Mouse (Mus musculus) myocyte (in vitro differentiated cells): ENCODE results near the gene Naip1. TPM values are rescaled to one million over a fixed set of nuclear protein-coding genes. Genes with fewer than 3 reads are reported as not detected.

Experiments used
- H3K27me3 ChIP-seq: one replicate; pipeline ENCODE4 v1.6.1; 2011; ENCODE audit not compliant: control insufficient read depth, insufficient read depth, insufficient read length
- H3K36me3 ChIP-seq: one replicate; pipeline ENCODE4 v1.6.1; 2011; ENCODE audit not compliant: control insufficient read depth, insufficient read depth
- H3K4me2 ChIP-seq: one replicate; pipeline ENCODE4 v1.6.1; 2011; ENCODE audit warnings: low read depth, control low read depth
- H3K4me3 ChIP-seq: one replicate; pipeline ENCODE4 v1.5.1; 2011; ENCODE audit warnings: mild to moderate bottlenecking, control low read depth, moderate library complexity
- H3K79me2 ChIP-seq: one replicate; pipeline ENCODE4 v1.6.1; 2011; ENCODE audit not compliant: control insufficient read depth, insufficient read depth
- H3ac ChIP-seq: one replicate; pipeline ENCODE4 v1.6.1; 2011; ENCODE audit not compliant: control insufficient read depth, insufficient read length
- CEBPB ChIP-seq: IDR thresholded peaks from 2 replicates; pipeline ENCODE4 v1.6.1; 2011; ENCODE audit warnings: mild to moderate bottlenecking, moderate library complexity; ENCODE audit not compliant: poor library complexity, insufficient read depth, severe bottlenecking
- E2F4 ChIP-seq: IDR thresholded peaks from one replicate; pipeline ENCODE4 v1.6.1; 2011; ENCODE audit warnings: mild to moderate bottlenecking, control low read depth, moderate library complexity; ENCODE audit not compliant: insufficient read depth
- MAX ChIP-seq: IDR thresholded peaks from one replicate; pipeline ENCODE4 v1.6.1; 2011; ENCODE audit warnings: low read depth, mild to moderate bottlenecking, control low read depth
- MYOD1 ChIP-seq, 3 experiments: IDR thresholded peaks; one replicate each; pipeline ENCODE4 v1.6.1; 2011; ENCODE audit warnings: control low read depth in 2 of 3, low read depth in 2 of 3, mild to moderate bottlenecking in 2 of 3, moderate library complexity in 1 of 3; ENCODE audit not compliant: insufficient read length in 2 of 3, control insufficient read depth in 1 of 3
- MYOG ChIP-seq, 3 experiments: IDR thresholded peaks; one replicate each; pipeline ENCODE4 v1.6.1; 2011; ENCODE audit warnings: control low read depth in 2 of 3, low read depth in 2 of 3, mild to moderate bottlenecking in 2 of 3; ENCODE audit not compliant: insufficient read length in 2 of 3, control insufficient read depth in 1 of 3, insufficient read depth in 1 of 3
- POLR2A ChIP-seq: IDR thresholded peaks from one replicate; pipeline ENCODE4 v1.6.1; 2011; ENCODE audit warnings: low read depth, mild to moderate bottlenecking, control low read depth, moderate library complexity; ENCODE audit not compliant: insufficient read length
- POLR2AphosphoS2 ChIP-seq: IDR thresholded peaks from one replicate; pipeline ENCODE4 v1.6.1; 2011; ENCODE audit warnings: low read depth, control low read depth; ENCODE audit not compliant: insufficient read length
- REST ChIP-seq: IDR thresholded peaks from one replicate; pipeline ENCODE4 v1.6.1; 2011; ENCODE audit warnings: mild to moderate bottlenecking, control low read depth, moderate library complexity; ENCODE audit not compliant: insufficient read depth, insufficient read length
- SRF ChIP-seq: IDR thresholded peaks from one replicate; pipeline ENCODE4 v1.6.1; 2011; ENCODE audit warnings: low read depth; ENCODE audit not compliant: control insufficient read depth, insufficient read length
- TCF12 ChIP-seq: IDR thresholded peaks from one replicate; pipeline ENCODE4 v1.6.1; 2011; ENCODE audit warnings: mild to moderate bottlenecking, control low read depth; ENCODE audit not compliant: poor library complexity, insufficient read depth, severe bottlenecking
- TCF3 ChIP-seq: IDR thresholded peaks from one replicate; pipeline ENCODE4 v1.6.1; 2011; ENCODE audit warnings: low read depth, control low read depth; ENCODE audit not compliant: insufficient read length
- USF1 ChIP-seq: IDR thresholded peaks from one replicate; pipeline ENCODE4 v1.6.1; 2011; ENCODE audit warnings: low read depth, mild to moderate bottlenecking, control low read depth, moderate library complexity
- polyA plus RNA-seq: library from polyadenylated mRNA; unstranded; fragments of >200 nt; fragmentation: generic; extraction: Trizol; gene quantifications from one replicate; pipeline ENCODE4 v1.2.1, GENCODE M21; 2012; ENCODE audit warnings: missing spikeins

Gene Naip1
- polyA plus RNA-seq, 1 experiment, result 0.01 TPM

- no peak overlapping the region for H3K4me2 ChIP-seq
Measured at GRCm38 (mm10) chr13:100370536-100370935, 82.1 kb downstream of the Naip1 start.

More at GRCm38 (mm10) chr13:100370536-100370935, 82.1 kb downstream of the Naip1 start:
- Histone ChIP-seq H3K27me3 (no peaks in the 10 kb centered on the region), H3K79me2 (no peaks in the 10 kb centered on the region), H3K4me3 (no peak overlapping the region), H3ac (no peak overlapping the region), H3K36me3 (no peaks in the 10 kb centered on the region)
- TF ChIP-seq USF1 (no peak), MYOD1 (IDR thresholded peaks at IDR 0.05; ENCODE audit: control insufficient read depth in 1 of 3, insufficient read length in 2 of 3, low read depth in 2 of 3) (no peak), POLR2A (no peak), MAX (no peak), POLR2AphosphoS2 (no peak), E2F4 (no peak), TCF3 (no peak), REST (no peak), MYOG (IDR thresholded peaks at IDR 0.05; ENCODE audit: control insufficient read depth in 1 of 3, insufficient read depth in 1 of 3, insufficient read length in 2 of 3, low read depth in 2 of 3) (no peak), SRF (no peak), CEBPB (no peak), TCF12 (no peak)

Other genes starting within 250 kb of the Naip1 start
- 0.02 TPM for gene Naip5, start 206.5 kb downstream of the Naip1 start, polyA plus RNA-seq
- gene Naip6, start 135.2 kb downstream of the Naip1 start, polyA plus RNA-seq, result 0.11 TPM
- gene Gtf2h2, start 39.7 kb upstream of the Naip1 start, polyA plus RNA-seq, result 13.1 TPM
- 0.05 TPM for gene Ocln, start 99.8 kb upstream of the Naip1 start, polyA plus RNA-seq
- gene Marveld2, start 164.1 kb upstream of the Naip1 start, polyA plus RNA-seq, result 0.07 TPM
- gene Ak6, start 198.1 kb upstream of the Naip1 start, polyA plus RNA-seq, result 115 TPM
- gene Rad17, start 198.2 kb upstream of the Naip1 start, polyA plus RNA-seq, result 5.9 TPM
- gene Taf9, start 198.7 kb upstream of the Naip1 start, polyA plus RNA-seq, result 5.3 TPM
- 0.17 TPM for gene Ccdc125, start 216.8 kb upstream of the Naip1 start, polyA plus RNA-seq